Mouse (Mus musculus) G1E (cell line): ENCODE measurements around the gene Bche.

ENCODE experiments used
- CTCF ChIP-seq: IDR thresholded peaks from 2 replicates; pipeline ENCODE4 v1.5.1; 2012; ENCODE audit warnings: low read depth, low read length, inconsistent platforms, mixed read lengths
- GATA1 ChIP-seq: IDR thresholded peaks from 2 replicates; pipeline ENCODE4 v1.6.1; 2012; ENCODE audit warnings: borderline replicate concordance, low read length, inconsistent platforms, mixed read lengths
- GATA2 ChIP-seq: IDR thresholded peaks from 2 replicates; pipeline ENCODE4 v1.6.1; 2012; ENCODE audit warnings: low read depth, low read length, inconsistent platforms, borderline replicate concordance
- POLR2AphosphoS5 ChIP-seq: IDR thresholded peaks from 2 replicates; pipeline ENCODE4 v1.6.1; 2012; ENCODE audit warnings: low read depth, low read length, inconsistent platforms; ENCODE audit not compliant: insufficient replicate concordance
- TAL1 ChIP-seq: conservative IDR thresholded peaks from 2 replicates; pipeline ENCODE4 v1.6.1; 2012; ENCODE audit warnings: low read depth, low read length, inconsistent platforms, mixed read lengths

DNA sequence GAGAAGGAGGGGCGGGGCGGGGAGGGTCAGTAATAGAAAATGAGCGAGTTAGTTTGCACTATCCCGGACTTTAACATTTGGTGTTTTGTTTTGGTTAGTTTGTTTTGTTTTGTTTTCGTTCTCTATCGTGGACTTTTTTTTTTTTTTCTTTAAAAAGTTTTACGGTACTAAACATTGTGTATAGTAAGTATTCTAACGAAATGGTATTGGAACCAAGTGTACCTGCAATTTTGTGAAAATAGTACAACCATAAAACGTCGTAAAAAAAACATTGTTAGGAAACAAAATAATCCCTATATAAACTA, at the start of gene Bche:
- TF ChIP-seq CTCF (no peak), TAL1 (no peak), POLR2AphosphoS5 (no peak), GATA1 (no peak), GATA2 (no peak)
